Mouse (Mus musculus) thymus, adult 2 months (tissue): Measurements from ENCODE around the gene Strap. TPM values are rescaled to one million over a fixed set of nuclear protein-coding genes. Genes with fewer than 3 reads are reported as not detected.
"Not testable (repeated sequence)": the region's sequence is repeated elsewhere in the genome, so short reads cannot be mapped to it uniquely, and the experiment has no call there.

ENCODE experiments used
- DNase-seq: peaks from one replicate; pipeline ENCODE4 v3.0.0; 2021
- H3K27ac ChIP-seq: fragments of 200-500 bp; 2 replicates; pipeline ENCODE4 v1.5.1; 2012; ENCODE audit warnings: low read length, control low read depth; ENCODE audit not compliant: control insufficient read depth, insufficient read depth
- H3K27me3 ChIP-seq: fragments of 200-500 bp; 2 replicates; pipeline ENCODE4 v1.6.1; 2012; ENCODE audit warnings: mild to moderate bottlenecking, low read length, moderate library complexity, mixed read lengths; ENCODE audit not compliant: control insufficient read depth, insufficient read depth
- H3K36me3 ChIP-seq: fragments of 200-500 bp; 2 replicates; pipeline ENCODE4 v1.6.1; 2012; ENCODE audit warnings: mild to moderate bottlenecking, low read length, moderate library complexity; ENCODE audit not compliant: control insufficient read depth, insufficient read depth
- H3K4me1 ChIP-seq: fragments of 200-500 bp; replicated peaks from 2 replicates; pipeline ENCODE4 v1.6.1; 2012; ENCODE audit warnings: low read length; ENCODE audit not compliant: control insufficient read depth, insufficient read depth
- H3K4me3 ChIP-seq: fragments of 200-500 bp; 2 replicates; pipeline ENCODE4 v1.5.1; 2012; ENCODE audit warnings: mild to moderate bottlenecking, low read length, control low read depth, moderate library complexity; ENCODE audit not compliant: control insufficient read depth, insufficient read depth
- CTCF ChIP-seq: fragments of 200-500 bp; IDR thresholded peaks from 2 replicates; pipeline ENCODE4 v1.5.1; 2012; ENCODE audit warnings: mild to moderate bottlenecking, control low read depth, low read length, moderate library complexity, borderline replicate concordance; ENCODE audit not compliant: control insufficient read depth, poor library complexity, insufficient read depth; ENCODE audit errors: extremely low read depth
- POLR2A ChIP-seq: fragments of 200-500 bp; IDR thresholded peaks from 2 replicates; pipeline ENCODE4 v1.6.1; 2012; ENCODE audit warnings: mild to moderate bottlenecking, low read length, control low read depth, moderate library complexity; ENCODE audit not compliant: control insufficient read depth, poor library complexity, insufficient read depth; ENCODE audit errors: extremely low read depth
- WGBS: fragments of 180-500 bp; shearing (Covaris S2); methylation state at CpG from one replicate; pipeline ENCODE4 v1.1.7; 2018; 5-methylcytosine and 5-hydroxymethylcytosine counted together
- polyA plus RNA-seq: library from polyadenylated mRNA; depleted of rRNA; stranded (reverse); fragments of >200 nt; gene quantifications from 2 replicates; pipeline ENCODE4 v1.2.3, GENCODE M21; 2012

Gene Strap
- polyA plus RNA-seq, 1 experiment: 39.9 TPM

DNA sequence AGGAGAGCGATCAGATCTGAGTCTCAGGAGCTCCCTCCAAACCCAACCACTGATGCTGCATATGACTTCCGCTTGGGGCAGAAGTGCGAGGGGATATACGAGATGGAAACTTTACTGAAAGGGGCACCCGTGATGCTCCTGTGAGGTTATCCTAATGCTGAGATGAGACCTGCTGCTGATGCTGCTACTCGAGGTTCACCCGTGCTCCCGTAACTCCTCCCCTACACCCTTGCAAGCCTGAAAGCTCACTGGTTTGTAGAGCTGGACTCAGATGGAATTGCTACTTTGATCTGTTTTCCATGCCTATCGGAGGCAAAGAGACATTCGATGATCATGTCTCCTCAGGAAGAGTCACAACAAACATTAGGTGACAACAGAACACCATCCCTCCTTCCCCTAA lies 28.7 kb upstream of the Strap start:
- 95% methylated on average over 10 of the region's 10 CpGs for WGBS

DNA sequence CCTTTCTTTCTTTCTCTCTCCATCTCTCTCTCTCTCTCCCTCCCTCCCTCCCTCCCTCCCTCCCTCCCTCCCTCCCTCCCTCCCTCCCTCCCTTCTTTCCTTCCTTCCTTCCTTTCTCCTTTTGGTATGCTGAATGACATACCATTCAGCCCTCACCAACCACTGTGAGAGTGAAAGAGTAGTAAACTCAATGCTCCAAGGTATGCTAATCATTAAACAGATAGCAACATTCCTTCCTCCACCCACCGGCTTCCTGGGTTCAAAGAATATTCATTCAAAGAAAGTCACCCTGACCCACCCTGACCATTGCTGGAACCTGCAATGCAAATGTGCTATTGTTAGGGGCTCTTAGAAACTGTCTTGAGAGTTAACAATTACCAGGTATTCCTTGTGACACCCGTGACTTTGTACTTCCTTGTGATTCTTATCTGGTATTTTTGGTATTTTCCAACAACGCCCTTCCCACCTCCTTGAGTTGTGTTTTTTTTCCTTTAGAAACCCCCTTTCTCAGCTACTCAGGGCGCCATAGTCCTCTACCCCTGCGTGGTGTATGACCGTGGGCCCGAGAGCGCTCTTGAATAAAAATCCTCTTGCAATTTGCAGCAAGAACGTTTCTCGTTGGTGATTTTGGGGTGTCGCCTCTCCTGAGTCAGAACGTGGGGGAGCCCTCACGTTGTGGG lies 26.0 kb upstream of the Strap start:
- not testable (repeated sequence) for H3K27me3 ChIP-seq, H3K27ac ChIP-seq, H3K4me3 ChIP-seq, DNase-seq, H3K36me3 ChIP-seq, H3K4me1 ChIP-seq
- WGBS: 95% methylated on average over 13 of the region's 13 CpGs

More for the DNA sequence above, 28.7 kb upstream of the Strap start:
- TF ChIP-seq POLR2A: no peak
- no peak overlapping the region for H3K27ac ChIP-seq
- no peaks in the 10 kb centered on the region; the same call in 1 of the 2 replicates for H3K4me1 ChIP-seq
- H3K4me3 ChIP-seq: no peak overlapping the region
- DNase-seq: no peak
- no peaks in the 10 kb centered on the region for H3K36me3 ChIP-seq
- no peaks in the 10 kb centered on the region for H3K27me3 ChIP-seq

DNA sequence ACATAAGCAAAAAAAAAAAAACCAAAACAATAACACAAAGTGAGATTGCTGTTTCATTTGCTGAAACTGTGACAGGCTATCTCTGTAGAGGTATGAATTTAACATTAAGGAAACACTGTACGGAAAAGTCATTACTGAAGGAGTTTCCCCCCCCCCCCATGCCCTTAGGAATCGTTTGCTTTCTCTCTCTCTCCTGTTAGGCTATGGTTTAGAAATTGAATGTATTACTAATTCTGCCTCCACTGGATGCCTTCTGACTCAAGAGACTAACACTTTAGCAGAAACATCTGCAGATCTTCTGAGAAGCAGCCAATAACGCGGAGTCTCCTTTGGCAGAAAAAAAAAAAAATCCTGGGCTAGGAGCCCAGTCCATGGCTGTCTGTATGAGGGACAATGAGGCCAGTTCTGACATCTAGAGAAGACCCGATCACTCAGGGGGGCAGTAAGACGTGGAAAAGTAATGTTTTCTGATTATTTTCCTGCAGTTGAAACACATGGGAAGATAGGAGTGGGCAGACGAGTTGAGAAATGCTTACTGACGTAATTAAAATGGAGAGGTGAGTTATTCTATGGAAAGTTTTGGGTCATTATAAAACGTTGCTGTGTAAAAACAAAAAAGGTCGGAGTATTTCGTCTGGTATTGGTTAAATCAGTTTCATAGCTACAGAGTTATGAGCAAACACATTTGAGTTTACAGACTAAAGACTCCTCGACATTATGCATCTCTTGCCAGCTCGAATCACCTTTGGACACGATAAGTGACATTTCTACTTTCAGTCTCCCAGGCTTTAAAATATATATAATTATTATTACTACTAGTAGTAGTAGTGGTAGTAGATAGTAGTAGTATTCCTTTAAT lies 24.5 kb upstream of the Strap start:
- H3K4me3 ChIP-seq: no peak overlapping the region
- no peak overlapping the region for H3K27ac ChIP-seq
- no peaks in the 10 kb centered on the region for H3K27me3 ChIP-seq
- no peaks in the 10 kb centered on the region for H3K4me1 ChIP-seq
- DNase-seq: no peak
- 93% methylated on average over 14 of the region's 14 CpGs for WGBS
- TF ChIP-seq POLR2A (no peak), CTCF (no peak)
- H3K36me3 ChIP-seq: no peaks in the 10 kb centered on the region

DNA sequence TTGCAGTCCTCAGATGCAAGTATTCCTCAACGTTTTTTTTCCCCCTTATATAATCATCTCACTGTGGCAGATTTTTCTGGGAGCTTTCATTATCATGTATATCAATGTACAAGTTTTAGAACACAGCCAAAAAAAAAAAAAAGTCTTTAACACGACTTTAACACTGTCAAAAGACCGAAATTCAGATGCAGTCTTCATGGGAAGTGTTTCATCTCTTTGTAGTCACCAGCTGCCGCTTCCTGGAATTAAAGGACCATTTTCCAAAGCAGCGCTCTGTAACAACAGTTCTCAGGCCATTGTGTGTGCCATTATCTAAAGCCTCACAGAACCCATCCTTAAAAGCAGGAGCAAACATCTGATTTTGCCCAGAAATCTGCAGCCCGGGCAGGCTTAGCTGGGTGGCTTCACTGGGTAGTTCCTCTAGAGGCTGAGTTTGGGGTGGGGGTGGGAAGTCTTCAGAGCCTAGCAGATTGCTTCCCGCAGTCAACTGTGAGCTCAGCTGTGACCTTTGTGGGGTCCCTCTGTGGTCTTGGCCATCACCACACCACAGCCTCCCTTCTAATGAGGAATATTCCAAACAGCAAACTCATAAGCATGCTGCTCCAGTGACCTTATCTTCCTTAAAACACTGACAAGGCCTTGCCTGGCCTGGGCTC lies 22.1 kb upstream of the Strap start:
- Histone ChIP-seq H3K27ac (no peak overlapping the region), H3K4me3 (no peak overlapping the region), H3K36me3 (no peaks in the 10 kb centered on the region), H3K27me3 (no peaks in the 10 kb centered on the region), H3K4me1 (no peaks in the 10 kb centered on the region)
- WGBS: 58% methylated on average over 7 of the region's 7 CpGs
- DNase-seq: no peak
- TF ChIP-seq CTCF (no peak), POLR2A (no peak)

DNA sequence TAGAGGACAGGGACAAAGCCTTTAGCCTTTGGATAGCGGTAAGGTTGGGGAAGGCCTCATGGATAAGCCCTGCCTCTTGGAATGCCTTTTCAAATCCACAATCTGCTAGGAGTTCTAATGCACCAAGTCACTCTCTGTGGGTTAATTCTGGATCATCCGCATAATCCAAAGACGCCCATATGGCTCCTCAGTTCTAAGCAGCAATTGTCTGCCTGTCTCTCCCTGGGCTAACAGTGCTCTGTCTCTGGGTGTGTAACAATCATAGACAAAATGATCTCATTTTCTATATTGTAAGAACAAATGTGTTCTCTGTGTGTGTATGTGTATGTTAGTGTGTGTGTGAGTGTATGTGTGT lies 21.6 kb upstream of the Strap start:
- WGBS: 98% methylated on average over 3 of the region's 3 CpGs
- DNase-seq: no peak

DNA sequence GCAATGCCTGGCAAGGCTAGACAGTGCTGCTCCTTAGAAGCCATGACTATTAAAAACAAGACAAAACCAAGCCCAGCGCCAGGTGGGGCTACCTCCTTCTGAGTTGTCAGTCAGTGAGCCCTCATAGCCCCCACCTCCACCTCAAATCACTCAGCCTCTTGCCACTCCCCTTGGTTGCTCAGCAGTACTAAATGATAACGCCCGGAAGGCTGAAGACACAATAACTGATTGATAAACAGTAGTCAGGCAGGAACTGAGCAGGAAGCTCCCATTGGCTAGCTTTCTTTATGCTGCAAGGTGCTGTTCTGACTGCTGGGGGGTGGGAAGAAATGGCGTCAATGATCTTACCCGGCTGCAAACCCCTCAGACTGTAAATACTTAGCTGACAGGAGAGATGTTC lies 18.1 kb upstream of the Strap start:
- no peak overlapping the region for H3K27ac ChIP-seq
- 88% methylated on average over 5 of the region's 5 CpGs for WGBS
- H3K4me1 ChIP-seq: no peaks in the 10 kb centered on the region
- no peak overlapping the region for H3K4me3 ChIP-seq
- H3K36me3 ChIP-seq: no peaks in the 10 kb centered on the region
- no peak for DNase-seq
- TF ChIP-seq POLR2A: no peak
- no peak for TF ChIP-seq CTCF
- H3K27me3 ChIP-seq: no peaks in the 10 kb centered on the region

More for the DNA sequence above, 21.6 kb upstream of the Strap start:
- no peak for TF ChIP-seq POLR2A
- TF ChIP-seq CTCF: no peak
- no peaks in the 10 kb centered on the region for H3K4me1 ChIP-seq
- no peaks in the 10 kb centered on the region for H3K36me3 ChIP-seq
- no peak overlapping the region for H3K4me3 ChIP-seq
- no peak overlapping the region for H3K27ac ChIP-seq
- no peaks in the 10 kb centered on the region for H3K27me3 ChIP-seq
